Mouse (Mus musculus) R1 (cell line): ENCODE results near the gene Prn.
A peak's percentile ranks its signal among the peaks of the same experiment; 100 is the strongest.

Source experiments
- DNase-seq: peaks from one replicate; pipeline ENCODE4 v3.0.0-alpha.2; 2018; ENCODE audit warnings: low read depth, low spot score

Gene Prn

DNA sequence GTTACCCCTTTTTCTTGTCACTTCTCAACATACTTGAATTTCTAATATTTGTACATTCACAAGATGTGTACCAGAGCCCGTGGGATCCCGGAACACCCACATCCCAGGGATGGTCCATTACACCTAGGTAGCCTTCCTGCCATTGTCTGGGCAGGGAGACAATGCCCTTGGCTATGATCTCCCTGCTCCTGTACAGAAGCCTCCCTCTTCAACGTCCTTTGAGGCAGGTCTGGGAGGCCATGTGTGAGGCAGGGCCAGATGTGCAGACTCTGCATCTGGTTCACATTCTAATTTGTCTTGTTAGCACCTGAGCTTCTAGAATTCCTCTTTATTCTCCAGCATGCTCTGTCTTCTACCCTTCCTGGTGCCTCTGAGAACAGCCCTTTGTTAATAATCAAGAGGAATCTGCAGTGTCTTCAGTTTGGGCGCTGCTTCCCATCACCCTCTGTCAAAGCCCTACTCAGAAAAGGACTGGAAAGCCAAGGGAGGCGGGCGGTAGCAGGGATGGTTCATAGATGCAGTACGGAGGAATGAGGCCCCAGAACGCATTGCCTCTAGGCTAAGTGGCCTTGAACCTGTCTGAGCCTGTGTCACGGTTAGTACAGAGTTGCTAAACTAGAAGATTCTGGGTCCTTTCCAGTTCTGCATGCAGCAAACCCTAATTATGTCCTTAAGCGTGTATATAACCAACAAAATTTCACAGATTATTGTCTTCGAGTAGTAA is 39.3 kb downstream of the Prn start:
- DNase-seq: no peak

DNA sequence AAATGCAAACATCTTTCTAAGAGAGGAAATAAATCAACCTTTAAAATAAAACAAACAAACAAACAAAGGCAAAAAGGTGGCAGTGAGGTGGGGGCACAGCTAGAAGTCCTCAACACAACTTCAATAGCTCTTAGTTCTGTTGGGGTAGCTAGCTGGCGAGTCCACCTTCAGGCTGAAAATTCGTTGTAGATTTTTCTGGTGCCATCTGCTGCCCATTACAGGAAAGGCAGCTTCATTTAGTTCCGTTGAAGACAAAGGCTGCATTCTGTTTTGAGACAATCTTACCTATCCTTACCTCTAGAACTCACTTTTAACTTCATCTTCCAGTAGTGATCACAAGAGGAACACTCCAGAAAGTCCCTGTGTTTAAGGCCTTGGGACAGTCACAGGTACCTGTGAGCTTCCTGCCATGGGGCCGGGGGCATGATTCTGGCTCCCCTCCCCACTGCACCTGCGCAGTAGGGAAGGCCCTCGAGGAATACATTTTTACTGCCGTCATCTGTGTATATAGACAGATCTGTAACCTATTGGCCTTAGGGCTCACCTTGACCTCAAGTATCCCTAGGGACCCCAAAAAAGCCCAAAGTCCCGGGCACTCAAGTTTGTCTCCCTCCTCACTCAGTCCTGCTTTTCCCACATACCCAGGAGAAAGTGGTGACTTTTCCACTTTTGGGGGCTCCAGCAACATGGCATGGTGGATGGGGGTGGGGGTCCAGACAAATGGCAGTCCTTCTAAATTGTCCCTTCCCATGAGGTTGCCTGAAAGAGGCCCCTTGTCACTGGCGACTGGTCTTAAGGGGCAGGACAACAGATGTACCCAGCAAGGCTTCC is 40.2 kb downstream of the Prn start:
- peak; percentile 62 for DNase-seq

DNA sequence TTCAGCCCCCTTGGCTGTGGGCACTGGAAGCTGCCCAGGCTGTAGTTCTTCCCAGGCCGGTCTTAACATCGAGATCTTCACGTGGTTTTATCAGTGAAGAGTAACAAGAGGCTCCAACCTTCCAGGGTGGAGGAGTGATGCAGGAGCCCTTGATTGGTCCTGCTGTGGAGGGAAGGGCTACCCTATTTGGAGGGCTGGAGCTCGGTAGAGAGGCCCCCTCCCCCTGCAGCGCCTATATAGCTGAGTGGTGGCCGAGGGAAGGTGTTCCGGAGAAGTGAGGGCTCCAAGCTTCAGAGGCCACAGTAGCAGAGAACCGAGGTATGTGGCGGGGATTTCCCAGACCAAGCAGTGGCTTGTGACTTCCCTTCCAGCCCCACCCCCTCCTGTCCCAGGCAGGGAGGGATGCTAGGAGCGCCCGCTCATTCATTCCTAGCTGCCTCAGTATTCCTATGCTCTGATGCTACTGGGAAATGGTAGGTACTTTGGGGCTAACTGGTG is 40.9 kb downstream of the Prn start, which contains the start of gene Prnd:
TSS of gene Prnd (plus strand) at position 264 of the 498 bp plus-strand sequence.
- peak; percentile 46 for DNase-seq

DNA sequence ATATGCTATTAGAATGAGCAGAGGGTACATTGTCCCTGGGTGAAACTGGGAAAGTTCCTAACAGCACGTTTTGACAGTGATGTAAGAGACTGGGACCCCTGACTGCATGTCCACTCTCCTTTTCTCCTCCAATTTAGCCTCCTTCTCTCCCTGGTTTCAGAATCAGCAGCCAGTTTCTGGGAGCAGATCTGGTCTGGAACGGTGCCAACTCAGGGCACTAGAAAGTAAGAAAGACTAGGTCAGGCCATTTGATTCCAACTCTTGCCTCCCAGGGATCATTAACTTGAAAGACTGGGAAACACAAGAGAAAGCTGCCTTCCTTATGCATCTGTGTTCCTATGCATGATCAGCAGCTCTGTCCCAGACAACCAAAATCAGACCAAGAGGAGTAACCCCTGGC is 42.7 kb downstream of the Prn start:
- DNase-seq: no peak

DNA sequence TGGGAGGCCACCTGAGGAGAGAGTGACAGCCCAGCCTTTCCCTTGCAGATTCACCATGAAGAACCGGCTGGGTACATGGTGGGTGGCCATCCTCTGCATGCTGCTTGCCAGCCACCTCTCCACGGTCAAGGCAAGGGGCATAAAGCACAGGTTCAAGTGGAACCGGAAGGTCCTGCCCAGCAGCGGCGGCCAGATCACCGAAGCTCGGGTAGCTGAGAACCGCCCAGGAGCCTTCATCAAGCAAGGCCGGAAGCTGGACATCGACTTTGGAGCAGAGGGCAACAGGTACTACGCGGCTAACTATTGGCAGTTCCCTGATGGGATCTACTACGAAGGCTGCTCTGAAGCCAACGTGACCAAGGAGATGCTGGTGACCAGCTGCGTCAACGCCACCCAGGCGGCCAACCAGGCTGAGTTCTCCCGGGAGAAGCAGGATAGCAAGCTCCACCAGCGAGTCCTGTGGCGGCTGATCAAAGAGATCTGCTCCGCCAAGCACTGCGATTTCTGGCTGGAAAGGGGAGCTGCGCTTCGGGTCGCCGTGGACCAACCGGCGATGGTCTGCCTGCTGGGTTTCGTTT is 43.3 kb downstream of the Prn start:
- no peak for DNase-seq

DNA sequence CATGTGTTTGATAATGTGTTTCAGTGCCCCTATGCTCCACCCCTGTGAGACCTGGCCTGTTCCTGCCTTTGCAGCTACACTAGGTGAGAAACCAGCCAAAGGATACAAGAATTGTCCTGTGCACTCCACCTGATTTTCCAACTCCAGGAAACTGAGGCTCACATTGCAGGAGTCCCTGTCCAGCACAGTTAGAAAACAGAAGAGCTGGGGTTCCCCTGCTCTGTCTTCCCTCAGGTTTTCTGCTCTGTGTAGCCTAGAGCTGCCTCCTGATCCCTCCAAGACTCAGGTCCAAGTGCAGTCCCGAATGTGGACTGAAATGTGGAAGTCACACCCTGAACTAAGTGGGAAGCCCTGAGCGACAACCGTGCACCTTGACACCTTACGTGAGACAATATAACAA is 44.0 kb downstream of the Prn start:
- no peak for DNase-seq

DNA sequence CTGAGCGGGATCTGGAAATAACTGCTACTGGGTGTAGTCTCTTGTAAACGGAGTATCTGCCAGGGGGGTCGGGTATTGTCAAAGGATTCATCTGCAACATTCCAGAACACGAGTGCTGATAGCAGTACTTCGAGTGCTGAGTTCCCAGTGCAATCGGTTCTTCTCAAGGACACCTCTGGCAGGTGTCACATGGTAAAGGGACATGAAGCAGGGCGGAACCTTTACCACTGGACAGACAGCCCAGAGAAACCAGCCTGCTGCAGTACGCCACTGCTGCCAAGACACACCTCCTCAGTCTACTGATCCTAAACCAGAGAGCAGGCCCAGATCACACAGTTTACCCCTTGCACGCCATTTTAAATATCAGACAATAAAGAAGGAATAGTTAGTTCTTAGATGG is 45.1 kb downstream of the Prn start:
- no peak for DNase-seq

DNA sequence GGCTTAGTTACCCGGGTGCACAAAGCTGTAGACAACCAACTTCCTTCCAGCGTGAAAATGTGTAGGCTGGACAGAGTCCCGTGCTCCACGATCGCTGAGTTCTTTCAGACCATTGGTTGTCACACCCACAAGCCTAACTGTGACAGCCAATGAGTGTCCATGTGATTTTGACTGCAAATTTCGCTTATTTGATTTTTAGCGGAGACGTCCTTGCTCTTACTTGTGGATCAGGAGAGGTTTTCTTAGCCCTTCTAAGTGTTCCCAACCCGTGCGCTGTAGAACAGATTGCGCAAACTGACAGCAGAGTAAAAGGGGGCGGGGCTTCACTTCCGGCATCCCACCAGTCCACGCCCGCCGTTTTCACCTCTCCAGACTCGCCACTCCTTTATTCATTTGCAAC is 45.5 kb downstream of the Prn start:
- DNase-seq: peak; percentile 86

DNA sequence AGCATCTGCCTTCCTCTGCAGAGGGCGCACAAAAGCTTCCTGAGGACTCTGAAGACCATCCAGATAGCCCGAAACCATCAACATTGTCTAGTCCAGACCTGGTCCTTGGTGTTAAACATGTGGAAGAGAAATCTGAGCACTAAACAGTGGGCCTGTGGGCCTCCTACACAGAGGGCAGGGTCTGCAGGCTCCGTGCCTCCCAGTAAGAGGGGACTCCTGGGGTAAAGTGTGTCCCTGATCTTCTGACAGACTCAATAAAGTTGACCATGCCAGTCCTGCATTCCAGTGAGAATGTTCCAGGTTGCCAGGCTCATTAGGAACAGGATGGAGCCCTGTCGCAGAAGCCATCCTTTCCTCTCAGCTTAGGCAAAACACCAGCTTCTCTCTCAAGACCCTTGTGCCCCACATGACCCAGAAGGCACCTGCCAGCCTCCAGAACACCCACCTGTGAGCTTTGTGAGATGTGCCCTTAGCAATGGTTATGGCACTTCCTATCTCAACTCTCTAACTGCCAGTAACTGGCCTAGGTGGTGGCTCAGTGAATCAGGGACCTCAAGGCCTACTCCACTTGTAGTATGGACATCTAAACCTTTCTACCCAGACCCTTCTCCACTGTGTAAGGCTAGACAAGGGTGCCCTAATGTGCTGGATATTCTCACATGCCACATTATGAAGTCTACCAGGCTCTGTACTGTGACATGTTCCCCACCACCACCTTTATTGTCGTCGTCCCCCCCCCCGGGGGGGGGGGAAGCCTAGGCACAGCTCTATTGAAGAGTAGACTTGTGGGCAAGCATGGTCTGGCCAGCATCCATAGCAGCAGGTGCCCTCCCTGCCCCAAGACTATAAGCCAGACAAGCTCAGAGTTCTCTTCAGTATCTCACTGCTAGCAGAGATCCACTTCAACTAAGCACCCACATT is 46.8 kb downstream of the Prn start:
- no peak for DNase-seq

DNA sequence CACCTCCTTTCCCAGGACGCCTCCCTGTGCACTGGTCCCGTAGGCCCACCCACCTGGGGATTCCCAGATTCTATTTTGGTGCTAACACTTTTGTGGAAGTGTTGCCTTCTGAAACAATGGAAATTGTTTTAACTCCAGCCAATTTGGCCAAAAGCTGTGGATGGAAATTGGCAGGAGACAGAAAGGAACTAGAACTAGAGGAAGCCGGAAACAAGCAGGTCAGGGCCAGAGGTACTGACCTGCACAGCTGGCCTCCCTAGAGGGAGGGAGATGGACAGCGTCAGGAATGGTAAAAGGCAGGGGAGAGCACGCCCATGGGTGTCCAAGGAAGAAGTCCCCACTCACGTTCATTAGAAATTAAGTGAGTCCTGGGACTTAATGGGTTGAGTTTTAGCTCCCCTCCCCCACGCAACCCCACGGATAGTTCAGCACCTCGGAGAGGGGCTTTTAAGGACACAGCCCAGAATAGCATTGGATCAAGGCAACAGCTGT is 48.0 kb downstream of the Prn start:
- peak; percentile 56 for DNase-seq

DNA sequence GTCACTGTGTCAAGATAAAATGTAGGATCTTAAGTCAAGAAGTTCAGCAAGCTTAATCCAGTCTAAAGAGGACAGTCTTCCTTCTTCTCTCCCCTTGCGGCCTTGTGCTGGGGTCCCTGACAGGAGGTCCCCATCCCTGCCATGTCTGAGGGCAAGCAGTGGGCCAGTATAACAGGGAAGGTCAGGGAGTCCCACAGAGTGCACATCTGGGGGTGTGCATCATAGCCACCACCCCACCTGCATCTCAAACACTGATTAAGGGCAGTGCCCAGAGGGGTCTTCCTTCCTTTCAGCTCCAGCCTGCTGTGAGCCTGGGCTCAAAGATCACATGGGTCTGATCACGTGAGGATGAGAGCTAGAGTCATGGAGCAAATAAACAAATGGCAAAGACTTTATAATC is 51.9 kb downstream of the Prn start:
- DNase-seq: no peak

DNA sequence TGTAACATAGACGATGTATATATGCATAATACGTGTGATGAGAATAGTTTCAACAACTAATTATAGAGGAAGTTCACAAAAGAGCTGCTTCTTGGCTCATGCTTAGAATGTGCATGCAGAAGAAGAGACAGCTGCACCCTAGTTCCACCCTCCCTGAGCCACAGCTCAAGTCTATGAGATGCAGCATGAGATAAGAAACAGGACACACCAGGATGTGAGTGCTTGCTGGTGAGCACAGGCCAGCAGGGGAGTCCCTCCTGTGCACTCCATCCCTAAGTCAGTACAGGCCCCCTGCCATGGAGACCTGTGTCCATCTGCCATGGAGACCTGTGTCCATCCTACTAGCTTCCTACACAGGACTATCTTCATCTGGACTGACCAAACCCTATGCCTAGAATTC is 60.8 kb downstream of the Prn start:
- no peak for DNase-seq

DNA sequence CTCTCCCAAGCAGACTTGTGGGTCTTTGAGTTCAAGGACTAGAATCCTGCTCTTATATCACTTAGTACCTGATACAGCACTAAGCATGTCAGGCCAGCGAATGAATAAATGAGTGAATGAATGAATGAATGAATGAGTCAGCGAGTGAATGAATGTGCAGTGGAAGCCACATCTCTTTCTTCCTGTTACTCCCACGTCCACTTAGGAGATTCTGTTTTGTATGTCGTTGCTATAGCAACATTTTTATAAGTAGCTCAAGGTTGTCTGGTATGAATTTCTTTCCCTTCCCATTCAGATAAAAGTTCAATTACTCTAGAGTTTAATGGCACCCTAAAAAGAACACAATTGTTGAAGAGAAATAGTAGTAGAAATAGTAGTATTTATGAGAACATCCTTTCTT is 61.3 kb downstream of the Prn start:
- no peak for DNase-seq

DNA sequence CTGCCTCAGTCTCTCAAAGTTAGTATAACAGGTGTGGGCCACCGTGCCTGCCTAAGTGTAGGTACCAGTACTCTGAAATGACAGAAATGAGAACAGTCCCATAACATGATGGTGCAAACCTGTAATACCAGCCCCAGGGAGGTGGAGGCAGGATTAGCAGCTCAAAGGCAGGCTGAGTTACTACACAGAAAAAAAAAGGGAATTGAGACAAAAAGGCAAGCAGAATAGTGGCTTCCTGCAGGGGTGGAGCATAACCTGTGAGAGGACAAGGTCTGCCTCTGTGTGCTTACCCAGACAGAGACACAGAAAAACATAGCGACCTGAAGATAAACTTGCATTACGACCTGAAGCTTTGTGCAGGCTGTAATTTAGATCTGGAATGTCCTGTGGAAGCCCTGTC is 66.9 kb downstream of the Prn start:
- no peak for DNase-seq

DNA sequence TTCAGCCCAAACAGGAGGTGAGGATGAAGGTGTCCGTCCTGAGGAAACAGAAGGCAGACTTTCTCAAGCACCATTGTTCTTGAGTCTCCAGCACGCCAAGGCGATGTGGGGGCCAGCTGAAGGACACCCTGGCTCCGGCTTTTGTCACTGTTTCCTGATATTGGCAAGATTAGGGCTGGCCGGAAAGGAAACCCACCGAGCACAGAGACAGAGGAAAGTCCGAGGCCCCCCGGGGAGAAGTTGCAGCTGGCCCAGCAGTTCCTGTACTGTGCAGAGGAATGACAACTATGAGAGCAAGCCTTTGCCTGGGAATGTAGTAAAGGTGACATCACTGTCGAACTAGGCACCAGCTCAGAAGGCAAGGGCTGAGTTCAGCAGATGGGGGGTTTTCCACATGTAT is 71.1 kb downstream of the Prn start:
- peak; percentile 19 for DNase-seq

DNA sequence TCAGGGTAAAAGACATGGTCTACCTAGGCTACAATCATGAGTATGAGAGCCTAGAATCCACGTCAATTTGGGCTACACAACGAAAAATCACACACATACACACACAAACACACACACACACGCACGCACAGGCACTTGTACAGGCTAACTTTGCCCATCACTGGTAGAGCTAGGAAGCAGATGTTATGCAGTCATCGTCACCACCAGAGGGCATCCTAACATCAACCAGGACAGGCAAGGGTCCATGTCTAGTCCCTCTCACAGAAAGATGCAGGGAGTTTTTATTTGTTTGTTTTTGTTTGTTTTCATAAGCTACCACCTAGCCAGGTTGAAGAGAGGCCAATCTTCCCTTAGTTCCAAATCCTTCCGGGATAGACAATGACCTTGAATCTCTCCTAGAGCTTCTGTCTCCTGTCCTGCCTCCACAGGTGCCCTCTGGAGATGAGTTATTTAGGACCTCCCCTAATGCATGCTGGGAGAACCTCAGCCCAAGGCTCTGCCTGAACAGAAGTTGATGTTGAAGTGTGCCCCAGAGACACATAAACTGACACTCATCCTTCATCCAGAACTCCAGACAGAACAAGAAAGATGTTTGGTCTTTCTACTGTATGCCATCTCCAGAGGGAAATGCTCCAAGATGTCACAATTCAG is 72.9 kb downstream of the Prn start:
- peak; percentile 75 for DNase-seq

DNA sequence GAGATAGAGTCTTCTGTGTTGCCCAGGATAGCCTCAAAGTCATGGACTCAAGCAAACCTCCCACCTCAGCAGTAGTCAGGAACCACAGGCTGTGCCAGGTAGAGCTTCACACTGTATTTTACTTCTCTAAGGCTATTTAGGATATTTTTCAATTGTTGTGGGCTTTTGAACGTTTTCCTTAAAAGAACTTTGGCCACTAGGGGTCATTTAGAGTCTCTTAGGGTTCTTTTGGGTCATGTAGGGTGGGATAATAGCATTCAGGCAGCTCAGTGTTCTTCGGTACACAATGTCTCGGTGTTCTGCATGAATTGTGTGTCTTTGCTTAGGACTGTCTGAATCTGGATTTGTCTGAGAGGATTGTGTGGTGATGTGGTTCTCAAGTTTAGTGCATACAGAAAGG is 78.2 kb downstream of the Prn start:
- DNase-seq: peak; percentile 18

DNA sequence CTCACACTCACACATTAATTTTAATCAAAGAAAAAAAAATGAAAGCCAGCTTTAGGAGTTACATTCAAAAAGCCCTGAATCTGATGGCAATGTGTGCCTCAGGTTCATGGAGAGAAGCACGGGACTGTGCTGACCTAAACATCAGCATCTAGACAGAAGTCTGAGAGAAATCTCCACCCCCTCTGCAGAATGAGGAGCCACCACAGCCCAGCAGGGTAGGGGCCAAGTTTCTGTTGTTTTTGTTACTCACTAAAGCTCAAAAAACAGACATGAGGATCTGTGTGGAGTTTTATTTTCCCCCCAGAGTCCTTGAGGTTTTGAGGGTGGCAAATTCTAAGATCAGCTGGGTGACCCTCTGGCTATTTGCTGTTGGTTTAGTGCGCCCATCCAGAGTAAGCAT is 78.8 kb downstream of the Prn start:
- DNase-seq: no peak

DNA sequence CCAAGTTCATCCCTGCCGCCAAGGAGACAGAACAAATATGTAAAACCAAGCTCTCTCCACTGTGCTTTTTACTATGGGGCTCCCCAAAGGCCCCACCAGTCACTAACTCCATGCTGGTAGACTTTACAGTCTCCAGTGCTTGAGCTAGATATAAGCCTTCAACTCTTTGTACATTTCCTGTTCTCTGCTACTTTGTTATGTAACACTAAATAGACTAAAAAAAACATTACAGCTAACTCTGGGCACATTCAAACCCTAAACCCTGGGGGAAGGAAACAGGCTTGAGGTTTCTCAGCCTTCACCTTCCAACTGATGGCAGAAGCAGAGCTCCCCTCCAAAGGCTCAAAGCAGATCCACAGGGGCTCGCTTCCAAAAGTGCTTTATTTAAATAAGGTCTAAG is 82.7 kb downstream of the Prn start:
- DNase-seq: no peak

DNA sequence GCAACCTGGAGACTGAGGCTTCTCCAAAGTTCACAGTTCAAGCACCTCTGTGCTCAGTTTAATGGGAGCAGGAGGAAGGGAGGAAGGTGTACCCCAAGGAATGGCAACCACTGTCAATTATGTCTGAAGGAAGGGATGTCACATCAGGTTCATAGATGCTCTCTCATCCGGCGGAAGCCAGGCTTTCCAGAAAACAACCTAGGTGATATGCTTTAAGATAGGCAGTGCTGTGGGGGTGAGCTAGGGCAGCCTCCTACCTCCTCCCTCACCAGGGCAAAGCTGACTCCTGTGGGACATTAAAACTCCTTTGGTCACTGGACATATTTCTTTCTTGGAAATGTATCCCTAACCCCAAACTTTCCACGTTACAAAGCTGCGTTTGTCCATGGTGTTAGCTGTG is 83.4 kb downstream of the Prn start:
- no peak for DNase-seq

DNA sequence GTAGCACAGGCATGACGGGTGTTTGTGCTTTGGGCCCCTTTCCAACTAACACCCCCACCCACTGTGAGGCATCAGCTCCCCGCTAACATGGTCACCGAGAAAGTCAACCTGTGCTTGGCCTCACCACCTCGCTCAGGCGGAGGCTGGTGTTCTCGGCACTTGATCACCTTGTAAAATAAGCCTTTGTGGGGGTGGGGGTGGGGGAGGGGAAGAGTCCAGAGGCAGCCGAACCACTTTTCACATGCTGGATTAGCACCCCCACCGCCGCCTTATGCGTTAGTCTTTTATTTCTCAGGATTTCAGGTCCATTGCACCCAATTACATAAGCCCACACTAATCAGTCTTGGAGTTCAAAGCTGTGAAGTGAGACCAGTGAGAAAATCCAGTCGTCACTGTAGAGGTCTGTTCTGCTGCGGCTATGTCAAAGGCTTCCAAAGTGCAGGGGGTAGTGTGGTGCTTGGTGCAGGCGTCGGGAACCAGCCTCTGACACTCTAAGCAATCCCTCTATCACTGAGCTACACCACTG is 83.9 kb downstream of the Prn start:
- DNase-seq: peak; percentile 16
